Mouse (Mus musculus) erythroblast, embryonic 14.5 days (primary cell): ENCODE measurements around the gene Grm5. TPM values are rescaled to one million over a fixed set of nuclear protein-coding genes. Genes with fewer than 3 reads are reported as not detected.

Experiments used
- H3K27me3 ChIP-seq: 2 replicates; pipeline ENCODE4 v1.6.1; 2012; ENCODE audit warnings: inconsistent platforms; ENCODE audit not compliant: control insufficient read depth
- H3K36me3 ChIP-seq: 2 replicates; pipeline ENCODE4 v1.6.1; 2012; ENCODE audit warnings: mild to moderate bottlenecking, inconsistent platforms; ENCODE audit not compliant: control insufficient read depth
- H3K4me1 ChIP-seq: 2 replicates; pipeline ENCODE4 v1.6.1; 2012; ENCODE audit warnings: inconsistent platforms; ENCODE audit not compliant: control insufficient read depth
- H3K4me3 ChIP-seq: replicated peaks from 2 replicates; pipeline ENCODE3; 2012; ENCODE audit warnings: moderate library complexity, mild to moderate bottlenecking, inconsistent platforms
- H3K9me3 ChIP-seq: 2 replicates; pipeline ENCODE4 v1.6.1; 2012; ENCODE audit warnings: low read length, inconsistent platforms, mixed read lengths; ENCODE audit not compliant: control insufficient read depth
- GATA1 ChIP-seq: IDR thresholded peaks from 2 replicates; pipeline ENCODE4 v1.6.1; 2012; ENCODE audit warnings: low read length, inconsistent platforms, mixed read lengths
- TAL1 ChIP-seq: IDR thresholded peaks from 3 replicates; pipeline ENCODE4 v1.6.1; 2012; ENCODE audit warnings: low read length, inconsistent platforms, mixed read lengths
- polyA plus RNA-seq: library from polyadenylated mRNA; stranded (reverse); fragments of >175 nt; gene quantifications from 2 replicates; pipeline ENCODE4 v1.2.3, GENCODE M21; 2012

Grm5 gene
- polyA plus RNA-seq, 1 experiment = not detected

- TF ChIP-seq GATA1 = no peak
- TF ChIP-seq TAL1 = no peak
Observed at GRCm38 (mm10) chr7:87983494-87983893, 399.5 kb downstream of the Grm5 start.

GRCm38 (mm10) chr7:88014451-88014850 lies 430.5 kb downstream of the Grm5 start:
- Histone ChIP-seq H3K36me3 (no peaks in the 10 kb centered on the region), H3K4me3 (no peak overlapping the region), H3K27me3 (no peaks in the 10 kb centered on the region), H3K4me1 (no peaks in the 10 kb centered on the region), H3K9me3 (no peaks in the 10 kb centered on the region; the same call in 1 of the 2 replicates)
- TF ChIP-seq GATA1 = no peak
- no peak for TF ChIP-seq TAL1

More at GRCm38 (mm10) chr7:87983494-87983893, 399.5 kb downstream of the Grm5 start:
- no peaks in the 10 kb centered on the region for H3K4me1 ChIP-seq
- H3K4me3 ChIP-seq = no peak overlapping the region
- H3K27me3 ChIP-seq = no peaks in the 10 kb centered on the region
- H3K9me3 ChIP-seq = no peaks in the 10 kb centered on the region
- H3K36me3 ChIP-seq = no peaks in the 10 kb centered on the region

GRCm38 (mm10) chr7:88027411-88028132 lies 443.6 kb downstream of the Grm5 start:
- H3K9me3 ChIP-seq = no peaks in the 10 kb centered on the region
- H3K36me3 ChIP-seq = no peaks in the 10 kb centered on the region
- TF ChIP-seq GATA1 (no peak), TAL1 (no peak)
- H3K4me3 ChIP-seq = no peak overlapping the region
- no peaks in the 10 kb centered on the region for H3K4me1 ChIP-seq
- no peaks in the 10 kb centered on the region for H3K27me3 ChIP-seq

- H3K4me1 ChIP-seq = no peaks in the 10 kb centered on the region
- no peak overlapping the region for H3K4me3 ChIP-seq
- no peaks in the 10 kb centered on the region for H3K27me3 ChIP-seq
- no peaks in the 10 kb centered on the region for H3K36me3 ChIP-seq
- no peak for TF ChIP-seq TAL1
- no peak for TF ChIP-seq GATA1
- H3K9me3 ChIP-seq = no peaks in the 10 kb centered on the region
Observed at GRCm38 (mm10) chr7:88047366-88047765, 463.4 kb downstream of the Grm5 start.

GRCm38 (mm10) chr7:88054224-88054938 lies 470.4 kb downstream of the Grm5 start:
- H3K4me1 ChIP-seq = no peaks in the 10 kb centered on the region
- TF ChIP-seq TAL1 (no peak), GATA1 (no peak)
- no peaks in the 10 kb centered on the region for H3K9me3 ChIP-seq
- no peaks in the 10 kb centered on the region for H3K27me3 ChIP-seq
- no peaks in the 10 kb centered on the region for H3K36me3 ChIP-seq
- H3K4me3 ChIP-seq = no peak overlapping the region

GRCm38 (mm10) chr7:88056438-88056837 lies 472.5 kb downstream of the Grm5 start:
- Histone ChIP-seq H3K36me3 (no peaks in the 10 kb centered on the region), H3K4me3 (no peak overlapping the region), H3K9me3 (no peaks in the 10 kb centered on the region), H3K4me1 (no peaks in the 10 kb centered on the region), H3K27me3 (no peaks in the 10 kb centered on the region)
- TF ChIP-seq TAL1 (no peak), GATA1 (no peak)

- TF ChIP-seq GATA1 (no peak), TAL1 (no peak)
- H3K27me3 ChIP-seq = no peaks in the 10 kb centered on the region
- no peaks in the 10 kb centered on the region for H3K4me1 ChIP-seq
- peaks cover 4% of the 10 kb centered on the region; the same call in 1 of the 2 replicates for H3K9me3 ChIP-seq
- no peaks in the 10 kb centered on the region for H3K36me3 ChIP-seq
- no peak overlapping the region for H3K4me3 ChIP-seq
Observed at GRCm38 (mm10) chr7:88091115-88091514, 507.1 kb downstream of the Grm5 start.

- TF ChIP-seq TAL1 (no peak), GATA1 (no peak)
- Histone ChIP-seq H3K36me3 (no peaks in the 10 kb centered on the region), H3K4me1 (no peaks in the 10 kb centered on the region), H3K27me3 (no peaks in the 10 kb centered on the region), H3K9me3 (no peaks in the 10 kb centered on the region), H3K4me3 (no peak overlapping the region)
Observed at GRCm38 (mm10) chr7:88096536-88097107, 512.7 kb downstream of the Grm5 start.

GRCm38 (mm10) chr7:88097715-88098114 lies 513.7 kb downstream of the Grm5 start:
- Histone ChIP-seq H3K4me3 (no peak overlapping the region), H3K27me3 (no peaks in the 10 kb centered on the region), H3K36me3 (no peaks in the 10 kb centered on the region), H3K9me3 (no peaks in the 10 kb centered on the region), H3K4me1 (no peaks in the 10 kb centered on the region)
- TF ChIP-seq GATA1 = no peak
- no peak for TF ChIP-seq TAL1
